Mouse (Mus musculus): Measurements from ENCODE around the gene Tef. TPM values are rescaled to one million over a fixed set of nuclear protein-coding genes. Genes with fewer than 3 reads are reported as not detected.

Tef gene
- total and polyA plus RNA-seq, 3 experiments: 28.1 to 75.8 (median 61.5) TPM

GRCm38 (mm10) chr15:81774505-81775171 is 27.6 kb upstream of the Tef start:
- Histone ChIP-seq H3K27me3 (ENCODE audit: insufficient read depth, low read length) (no peaks in the 10 kb centered on the region), H3K4me3 (ENCODE audit: low read depth, low read length) (no peak overlapping the region), H3K9me3 (replicated peaks) (no peaks in the 10 kb centered on the region), H3K4me1 (ENCODE audit: insufficient read depth, low read depth, low read length) (no peaks in the 10 kb centered on the region), H3K36me3 (replicated peaks) (peaks cover 95% of the 10 kb centered on the region)
- DNase-seq (ENCODE audit: low spot score) (no peak), ATAC-seq (ENCODE audit: extremely low read depth, insufficient number of reproducible peaks, low FRiP score, poor library complexity, severe bottlenecking) (no peak)
- TF ChIP-seq POLR2AphosphoS5 (IDR thresholded peaks at IDR 0.05; ENCODE audit: insufficient replicate concordance, low read depth, low read length) (no peak), TAL1 (conservative IDR thresholded peaks at IDR 0.05; ENCODE audit: low read depth, low read length) (no peak), GATA1 (IDR thresholded peaks at IDR 0.05; ENCODE audit: borderline replicate concordance, low read length) (no peak), CTCF (IDR thresholded peaks at IDR 0.05; ENCODE audit: low read depth, low read length) (no peak), GATA2 (IDR thresholded peaks at IDR 0.05; ENCODE audit: borderline replicate concordance, low read depth, low read length) (no peak)

DNA sequence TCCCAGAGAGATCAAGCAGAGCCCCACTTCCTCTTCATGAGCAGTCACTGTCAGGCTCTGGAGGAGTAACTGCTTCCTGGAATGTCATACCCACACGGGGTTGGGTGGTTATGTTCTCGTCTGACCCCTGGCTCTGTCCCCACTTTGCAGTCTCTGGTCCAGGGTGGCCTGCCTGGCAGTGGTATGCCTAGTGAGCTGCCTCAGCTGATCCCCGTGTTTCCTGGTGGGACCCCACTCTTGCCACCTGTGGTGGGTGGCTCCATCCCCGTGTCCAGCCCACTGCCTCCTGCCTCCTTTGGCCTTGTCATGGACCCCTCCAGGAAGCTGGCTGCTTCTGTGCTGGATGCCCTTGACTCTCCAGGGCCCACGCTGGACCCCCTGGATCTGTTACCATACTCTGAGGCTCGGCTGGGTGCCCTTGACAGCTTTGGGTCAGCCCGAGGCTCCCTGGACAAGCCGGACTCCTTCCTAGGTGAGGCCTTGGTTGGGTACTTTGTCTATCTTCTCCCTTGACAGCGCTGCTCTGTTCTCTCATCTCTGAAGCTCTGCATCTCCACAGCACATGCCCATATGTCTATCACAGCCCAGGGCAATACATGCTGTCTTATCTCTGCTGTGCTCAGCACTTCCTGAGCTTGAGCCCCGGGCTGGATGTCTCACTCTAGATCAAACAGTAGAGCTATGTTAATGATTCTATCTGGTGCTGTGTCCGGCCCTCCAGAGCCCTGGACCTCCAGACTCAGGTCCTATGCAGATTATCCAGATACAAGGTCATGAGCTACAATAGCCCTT is 25.4 kb upstream of the Tef start:
- DNase-seq (ENCODE audit: low spot score) (no peak), ATAC-seq (ENCODE audit: extremely low read depth, insufficient number of reproducible peaks, low FRiP score, poor library complexity, severe bottlenecking) (no peak)
- H3K36me3 ChIP-seq (replicated peaks): peaks cover 100% of the 10 kb centered on the region
- TF ChIP-seq TAL1 (conservative IDR thresholded peaks at IDR 0.05; ENCODE audit: low read depth, low read length) (no peak), CTCF (IDR thresholded peaks at IDR 0.05; ENCODE audit: low read depth, low read length) (no peak), GATA1 (IDR thresholded peaks at IDR 0.05; ENCODE audit: borderline replicate concordance, low read length) (no peak), POLR2AphosphoS5 (IDR thresholded peaks at IDR 0.05; ENCODE audit: insufficient replicate concordance, low read depth, low read length) (no peak), GATA2 (IDR thresholded peaks at IDR 0.05; ENCODE audit: borderline replicate concordance, low read depth, low read length) (no peak)
- H3K27me3 ChIP-seq (ENCODE audit: insufficient read depth, low read length): no peaks in the 10 kb centered on the region
- H3K4me3 ChIP-seq (ENCODE audit: low read depth, low read length): no peak overlapping the region
- no peaks in the 10 kb centered on the region for H3K4me1 ChIP-seq (ENCODE audit: insufficient read depth, low read depth, low read length)
- H3K9me3 ChIP-seq (replicated peaks): no peaks in the 10 kb centered on the region

GRCm38 (mm10) chr15:81781816-81782215 is 20.4 kb upstream of the Tef start:
- ATAC-seq (ENCODE audit: extremely low read depth, insufficient number of reproducible peaks, low FRiP score, poor library complexity, severe bottlenecking): no peak
- Histone ChIP-seq H3K27me3 (ENCODE audit: insufficient read depth, low read length) (no peaks in the 10 kb centered on the region), H3K36me3 (replicated peaks) (peaks cover 95% of the 10 kb centered on the region), H3K9me3 (replicated peaks) (no peaks in the 10 kb centered on the region), H3K4me1 (ENCODE audit: insufficient read depth, low read depth, low read length) (no peaks in the 10 kb centered on the region), H3K4me3 (ENCODE audit: low read depth, low read length) (no peak overlapping the region)
- no peak for DNase-seq (ENCODE audit: low spot score)
- no peak for TF ChIP-seq CTCF (IDR thresholded peaks at IDR 0.05; ENCODE audit: low read depth, low read length)
- no peak for TF ChIP-seq TAL1 (conservative IDR thresholded peaks at IDR 0.05; ENCODE audit: low read depth, low read length)
- no peak for TF ChIP-seq POLR2AphosphoS5 (IDR thresholded peaks at IDR 0.05; ENCODE audit: insufficient replicate concordance, low read depth, low read length)
- TF ChIP-seq GATA2 (IDR thresholded peaks at IDR 0.05; ENCODE audit: borderline replicate concordance, low read depth, low read length): no peak
- no peak for TF ChIP-seq GATA1 (IDR thresholded peaks at IDR 0.05; ENCODE audit: borderline replicate concordance, low read length)

GRCm38 (mm10) chr15:81784762-81785161 is 17.5 kb upstream of the Tef start:
- TF ChIP-seq GATA2 (IDR thresholded peaks at IDR 0.05; ENCODE audit: borderline replicate concordance, low read depth, low read length): no peak
- ATAC-seq (ENCODE audit: extremely low read depth, insufficient number of reproducible peaks, low FRiP score, poor library complexity, severe bottlenecking): no peak
- no peak for DNase-seq (ENCODE audit: low spot score)
- no peaks in the 10 kb centered on the region for H3K9me3 ChIP-seq (replicated peaks)
- H3K4me1 ChIP-seq (ENCODE audit: insufficient read depth, low read depth, low read length): no peaks in the 10 kb centered on the region
- H3K36me3 ChIP-seq (replicated peaks): peaks cover 89% of the 10 kb centered on the region
- no peaks in the 10 kb centered on the region for H3K27me3 ChIP-seq (ENCODE audit: insufficient read depth, low read length)
- no peak overlapping the region for H3K4me3 ChIP-seq (ENCODE audit: low read depth, low read length)

DNA sequence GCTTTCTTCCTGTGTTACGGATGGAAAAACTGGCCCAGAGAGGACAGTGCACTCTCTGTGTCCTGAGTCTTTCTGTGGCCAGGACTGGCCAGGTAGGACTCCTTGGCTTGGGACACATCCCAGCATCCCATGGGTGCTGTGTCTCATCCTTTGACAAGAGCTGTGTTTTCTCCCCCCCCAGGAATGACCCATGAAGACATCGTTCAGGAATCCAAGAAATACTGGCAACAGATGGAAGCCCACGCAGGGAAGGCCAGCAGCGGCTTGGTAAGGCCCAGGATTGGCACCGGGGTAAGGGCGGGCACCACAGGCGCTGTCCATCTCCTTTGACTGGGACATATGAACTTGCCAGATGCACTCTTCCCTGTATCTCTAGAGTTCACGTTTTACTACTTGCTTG is 16.5 kb upstream of the Tef start:
- DNase-seq (ENCODE audit: low spot score) (no peak), ATAC-seq (ENCODE audit: extremely low read depth, insufficient number of reproducible peaks, low FRiP score, poor library complexity, severe bottlenecking) (no peak)
- Histone ChIP-seq H3K9me3 (replicated peaks) (no peaks in the 10 kb centered on the region), H3K4me1 (ENCODE audit: insufficient read depth, low read depth, low read length) (no peaks in the 10 kb centered on the region), H3K27me3 (ENCODE audit: insufficient read depth, low read length) (no peaks in the 10 kb centered on the region), H3K36me3 (replicated peaks) (peaks cover 87% of the 10 kb centered on the region), H3K4me3 (ENCODE audit: low read depth, low read length) (no peak overlapping the region)
- TF ChIP-seq GATA1 (IDR thresholded peaks at IDR 0.05; ENCODE audit: borderline replicate concordance, low read length): no peak
- no peak for TF ChIP-seq GATA2 (IDR thresholded peaks at IDR 0.05; ENCODE audit: borderline replicate concordance, low read depth, low read length)
- no peak for TF ChIP-seq POLR2AphosphoS5 (IDR thresholded peaks at IDR 0.05; ENCODE audit: insufficient replicate concordance, low read depth, low read length)
- TF ChIP-seq CTCF (IDR thresholded peaks at IDR 0.05; ENCODE audit: low read depth, low read length): no peak
- TF ChIP-seq TAL1 (conservative IDR thresholded peaks at IDR 0.05; ENCODE audit: low read depth, low read length): no peak

DNA sequence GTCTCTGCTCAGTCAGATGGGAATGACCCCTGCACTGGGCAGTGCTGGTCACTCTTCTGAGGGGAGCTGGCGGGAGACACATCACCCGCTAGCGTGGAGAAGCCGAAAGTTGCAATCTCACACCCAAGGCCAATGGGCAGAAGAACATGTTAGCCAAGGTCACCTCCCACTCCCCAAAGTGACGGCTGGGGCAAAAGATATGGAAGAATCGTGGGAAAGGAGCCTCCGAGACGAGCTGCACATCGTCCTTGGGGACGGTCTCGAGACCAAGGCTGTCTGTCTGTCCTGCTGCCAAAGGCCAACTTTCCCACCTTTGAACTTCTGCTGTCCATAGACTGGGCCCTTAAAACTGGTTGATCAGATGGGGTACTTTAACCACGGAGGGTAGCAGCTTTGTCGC is 14.7 kb upstream of the Tef start:
- H3K27me3 ChIP-seq (ENCODE audit: insufficient read depth, low read length): no peaks in the 10 kb centered on the region
- ATAC-seq (ENCODE audit: extremely low read depth, insufficient number of reproducible peaks, low FRiP score, poor library complexity, severe bottlenecking): no peak
- H3K4me3 ChIP-seq (ENCODE audit: low read depth, low read length): no peak overlapping the region
- peaks cover 85% of the 10 kb centered on the region for H3K36me3 ChIP-seq (replicated peaks)
- DNase-seq (ENCODE audit: low spot score): no peak
- no peaks in the 10 kb centered on the region for H3K9me3 ChIP-seq (replicated peaks)
- TF ChIP-seq CTCF (IDR thresholded peaks at IDR 0.05; ENCODE audit: low read depth, low read length) (no peak), GATA2 (IDR thresholded peaks at IDR 0.05; ENCODE audit: borderline replicate concordance, low read depth, low read length) (no peak), GATA1 (IDR thresholded peaks at IDR 0.05; ENCODE audit: borderline replicate concordance, low read length) (no peak), POLR2AphosphoS5 (IDR thresholded peaks at IDR 0.05; ENCODE audit: insufficient replicate concordance, low read depth, low read length) (no peak), TAL1 (conservative IDR thresholded peaks at IDR 0.05; ENCODE audit: low read depth, low read length) (no peak)
- no peaks in the 10 kb centered on the region for H3K4me1 ChIP-seq (ENCODE audit: insufficient read depth, low read depth, low read length)
